Mouse (Mus musculus): Measurements from ENCODE around the gene Apobec3. TPM values are rescaled to one million over a fixed set of nuclear protein-coding genes. Genes with fewer than 3 reads are reported as not detected.

Gene Apobec3
- polyA plus RNA-seq, 2 experiments, result 12.0 to 18.0 TPM

DNA sequence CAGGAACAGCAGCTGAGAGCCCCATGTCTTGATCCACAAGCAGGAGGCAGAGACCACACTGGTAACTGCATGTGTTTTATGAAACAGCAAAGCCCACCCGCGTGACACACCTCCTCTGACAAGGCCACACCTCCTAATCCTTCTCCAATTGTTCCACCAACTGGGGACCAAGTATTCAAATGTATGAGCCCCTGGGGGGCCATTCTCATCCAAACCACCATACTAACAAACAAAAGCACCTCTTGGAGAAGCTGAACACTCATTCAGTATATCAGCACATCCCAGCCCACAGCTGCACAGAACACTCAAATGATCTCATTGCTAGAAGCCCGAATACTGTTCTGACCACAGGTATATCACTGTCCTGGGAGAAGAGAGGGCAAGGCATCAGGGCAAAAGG, 52.1 kb downstream of the Apobec3 start:
- 86% methylated on average over 3 of the region's 3 CpGs for WGBS
- H3K9ac ChIP-seq (ENCODE audit: low read depth, low read length, severe bottlenecking), result no peak overlapping the region
- no peaks in the 10 kb centered on the region for H3K9me3 ChIP-seq (ENCODE audit: control insufficient read depth, low read length)
- no peaks in the 10 kb centered on the region for H3K4me1 ChIP-seq (ENCODE audit: control insufficient read depth, insufficient read depth, low read length)
- no peak overlapping the region for H3K4me2 ChIP-seq (replicated peaks; ENCODE audit: low read depth, low read length, severe bottlenecking)
- ATAC-seq (ENCODE audit: low FRiP score, low read depth) (no peak), DNase-seq (ENCODE audit: low spot score) (no peak)
- no peaks in the 10 kb centered on the region for H3K27me3 ChIP-seq (ENCODE audit: control insufficient read depth, insufficient read depth, low read length)
- H3K27ac ChIP-seq (replicated peaks; ENCODE audit: low read depth, low read length), result no peak overlapping the region
- no peak overlapping the region for H3K4me3 ChIP-seq (replicated peaks; ENCODE audit: low read length)
- no peak for TF ChIP-seq POLR2A (IDR thresholded peaks at IDR 0.05; ENCODE audit: borderline replicate concordance, extremely low read depth, insufficient read depth, insufficient read length)
- H3K36me3 ChIP-seq (ENCODE audit: control insufficient read depth, insufficient read depth, low read length), result no peaks in the 10 kb centered on the region

GRCm38 (mm10) chr15:79944948-79945347, 53.5 kb downstream of the Apobec3 start:
- TF ChIP-seq POLR2A (IDR thresholded peaks at IDR 0.05; ENCODE audit: borderline replicate concordance, extremely low read depth, insufficient read depth, insufficient read length), result no peak
- H3K4me1 ChIP-seq (ENCODE audit: control insufficient read depth, insufficient read depth, low read length), result peaks cover 6% of the 10 kb centered on the region
- 77% methylated on average over 5 of the region's 5 CpGs for WGBS
- no peak overlapping the region for H3K4me2 ChIP-seq (replicated peaks; ENCODE audit: low read depth, low read length, severe bottlenecking)
- ATAC-seq (ENCODE audit: low FRiP score, low read depth) (no peak), DNase-seq (ENCODE audit: low spot score) (no peak)
- H3K27me3 ChIP-seq (ENCODE audit: control insufficient read depth, insufficient read depth, low read length), result no peaks in the 10 kb centered on the region
- H3K27ac ChIP-seq (replicated peaks; ENCODE audit: low read depth, low read length), result no peak overlapping the region
- H3K36me3 ChIP-seq (ENCODE audit: control insufficient read depth, insufficient read depth, low read length), result no peaks in the 10 kb centered on the region
- H3K9me3 ChIP-seq (ENCODE audit: control insufficient read depth, low read length), result no peaks in the 10 kb centered on the region
- no peak overlapping the region for H3K4me3 ChIP-seq (replicated peaks; ENCODE audit: low read length)
- no peak overlapping the region for H3K9ac ChIP-seq (ENCODE audit: low read depth, low read length, severe bottlenecking)

- Histone ChIP-seq H3K36me3 (ENCODE audit: control insufficient read depth, insufficient read depth, low read length) (no peaks in the 10 kb centered on the region), H3K4me1 (ENCODE audit: control insufficient read depth, insufficient read depth, low read length) (peaks cover 16% of the 10 kb centered on the region), H3K4me3 (replicated peaks; ENCODE audit: low read length) (no peak overlapping the region), H3K4me2 (replicated peaks; ENCODE audit: low read depth, low read length, severe bottlenecking) (no peak overlapping the region), H3K9ac (ENCODE audit: low read depth, low read length, severe bottlenecking) (no peak overlapping the region), H3K27ac (replicated peaks; ENCODE audit: low read depth, low read length) (no peak overlapping the region), H3K27me3 (ENCODE audit: control insufficient read depth, insufficient read depth, low read length) (no peaks in the 10 kb centered on the region), H3K9me3 (ENCODE audit: control insufficient read depth, low read length) (no peaks in the 10 kb centered on the region)
- DNase-seq (ENCODE audit: low spot score) (peak; percentile 86), ATAC-seq (ENCODE audit: low FRiP score, low read depth) (peak; percentile 73)
- 7% methylated on average over 4 of the region's 4 CpGs for WGBS
- no peak for TF ChIP-seq POLR2A (IDR thresholded peaks at IDR 0.05; ENCODE audit: borderline replicate concordance, extremely low read depth, insufficient read depth, insufficient read length)
These were observed 54.6 kb downstream of the Apobec3 start for GRCm38 (mm10) chr15:79946022-79946421.

GRCm38 (mm10) chr15:79946790-79947189, 55.3 kb downstream of the Apobec3 start:
- Histone ChIP-seq H3K36me3 (ENCODE audit: control insufficient read depth, insufficient read depth, low read length) (no peaks in the 10 kb centered on the region), H3K4me3 (replicated peaks; ENCODE audit: low read length) (no peak overlapping the region), H3K9me3 (ENCODE audit: control insufficient read depth, low read length) (no peaks in the 10 kb centered on the region), H3K27ac (replicated peaks; ENCODE audit: low read depth, low read length) (no peak overlapping the region), H3K4me1 (ENCODE audit: control insufficient read depth, insufficient read depth, low read length) (peaks cover 24% of the 10 kb centered on the region), H3K4me2 (replicated peaks; ENCODE audit: low read depth, low read length, severe bottlenecking) (no peak overlapping the region), H3K9ac (ENCODE audit: low read depth, low read length, severe bottlenecking) (no peak overlapping the region), H3K27me3 (ENCODE audit: control insufficient read depth, insufficient read depth, low read length) (no peaks in the 10 kb centered on the region)
- TF ChIP-seq POLR2A (IDR thresholded peaks at IDR 0.05; ENCODE audit: borderline replicate concordance, extremely low read depth, insufficient read depth, insufficient read length), result no peak
- no peak for ATAC-seq (ENCODE audit: low FRiP score, low read depth)
- WGBS, result 55% methylated on average over 9 of the region's 9 CpGs
- no peak for DNase-seq (ENCODE audit: low spot score)

- TF ChIP-seq POLR2A (IDR thresholded peaks at IDR 0.05; ENCODE audit: borderline replicate concordance, extremely low read depth, insufficient read depth, insufficient read length), result no peak
- Histone ChIP-seq H3K4me2 (replicated peaks; ENCODE audit: low read depth, low read length, severe bottlenecking) (no peak overlapping the region), H3K4me3 (replicated peaks; ENCODE audit: low read length) (no peak overlapping the region), H3K27me3 (ENCODE audit: control insufficient read depth, insufficient read depth, low read length) (no peaks in the 10 kb centered on the region), H3K27ac (replicated peaks; ENCODE audit: low read depth, low read length) (no peak overlapping the region), H3K9me3 (ENCODE audit: control insufficient read depth, low read length) (no peaks in the 10 kb centered on the region), H3K9ac (ENCODE audit: low read depth, low read length, severe bottlenecking) (no peak overlapping the region), H3K4me1 (ENCODE audit: control insufficient read depth, insufficient read depth, low read length) (peaks cover 33% of the 10 kb centered on the region), H3K36me3 (ENCODE audit: control insufficient read depth, insufficient read depth, low read length) (no peaks in the 10 kb centered on the region)
- no peak for DNase-seq (ENCODE audit: low spot score)
- no peak for ATAC-seq (ENCODE audit: low FRiP score, low read depth)
- WGBS, result 67% methylated on average over 6 of the region's 6 CpGs
These were observed 56.2 kb downstream of the Apobec3 start for GRCm38 (mm10) chr15:79947681-79948080.
